Mouse (Mus musculus) G1E (cell line): Measurements from ENCODE around the gene Sec63.

ENCODE experiments used
- CTCF ChIP-seq: IDR thresholded peaks from 2 replicates; pipeline ENCODE4 v1.5.1; 2012; ENCODE audit warnings: low read depth, low read length, inconsistent platforms, mixed read lengths
- TAL1 ChIP-seq: conservative IDR thresholded peaks from 2 replicates; pipeline ENCODE4 v1.6.1; 2012; ENCODE audit warnings: low read depth, low read length, inconsistent platforms, mixed read lengths

DNA sequence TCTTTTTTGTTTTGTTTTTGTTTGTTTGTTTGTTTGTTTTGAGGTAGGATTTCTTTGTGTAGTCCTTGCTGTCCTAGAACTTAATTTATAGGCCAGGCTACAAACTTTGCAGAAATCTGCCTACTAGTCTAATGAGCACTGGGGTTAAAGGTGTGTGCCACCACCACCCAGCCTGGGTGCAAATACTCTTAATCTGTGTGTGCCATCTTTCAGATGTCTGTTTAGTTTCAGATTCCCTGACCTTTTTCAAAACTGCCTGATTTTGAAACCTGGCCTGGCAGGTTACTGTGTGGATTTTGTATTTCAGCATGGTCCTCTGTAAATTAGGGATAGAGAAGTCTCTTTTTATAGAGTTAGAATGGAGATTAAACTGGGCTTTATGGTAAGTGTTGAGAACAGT is 4.0 kb downstream of the Sec63 start:
- no peak for TF ChIP-seq CTCF
- TF ChIP-seq TAL1: no peak
